Comparison of ENCODE assay signal across 16 mouse cellular contexts in the genomic region with DNA sequence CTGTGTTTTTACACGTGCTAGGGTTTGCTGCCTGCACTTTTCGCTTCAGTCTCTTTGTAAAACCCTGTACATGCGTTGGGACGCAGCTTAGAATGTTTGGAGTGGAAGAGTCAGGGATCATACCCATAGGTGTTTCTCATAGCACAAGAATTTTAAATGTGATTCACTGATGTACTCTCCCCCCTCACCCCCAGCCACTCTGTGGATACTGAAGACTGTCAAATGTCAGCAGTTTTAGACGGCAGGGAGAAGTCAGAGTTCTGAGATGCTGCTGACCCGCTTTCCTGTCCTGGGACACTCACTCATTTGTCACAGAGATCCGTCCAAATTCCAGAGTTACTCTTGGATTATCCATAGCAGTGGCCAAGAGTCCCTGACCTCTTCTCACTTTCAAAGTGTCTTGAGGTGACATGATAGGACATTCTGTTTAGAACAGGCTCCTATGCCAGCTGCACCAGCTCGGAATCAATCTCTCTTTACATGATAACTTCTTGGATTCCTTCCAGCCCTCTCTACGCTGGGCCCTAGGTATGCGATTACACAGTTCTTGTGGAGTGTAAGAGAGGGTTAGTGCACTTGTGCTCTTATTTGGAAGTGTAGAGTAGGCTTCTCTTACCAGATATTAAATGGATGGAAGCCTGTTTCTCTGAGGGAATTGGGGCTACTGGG. TPM values are rescaled to one million over a fixed set of nuclear protein-coding genes. Genes with fewer than 3 reads are reported as not detected.
DNase-seq lines count a peak whose midpoint lies in the region; ATAC-seq and TF ChIP-seq lines count a peak whose summit lies in the region.
"Had no signal": no experiment of that assay in that cellular context is flagged by ENCODE, and none has a peak within 500 bp of the region (broad histone marks: within the 10 kb centered on the region; RNA-seq: fewer than 3 reads in every experiment).

No protein-coding gene starts in this region.

- H3K9me3 ChIP-seq in heart, embryonic 12.5 days (replicated peaks): no peaks in the 10 kb centered on the region
- H3K9me3 ChIP-seq in limb, embryonic 14.5 days (ENCODE audit: control insufficient read depth, low read length): no peaks in the 10 kb centered on the region
- no peaks in the 10 kb centered on the region for H3K9me3 ChIP-seq in limb, embryonic 10.5 days (replicated peaks)
- no peaks in the 10 kb centered on the region for H3K9me3 ChIP-seq in embryonic facial prominence, embryonic 14.5 days (ENCODE audit: control insufficient read depth, low read length)
- H3K9me3 ChIP-seq: forebrain, embryonic 12.5 days; megakaryocyte, embryonic 14.5 days had no signal

- TF ChIP-seq POLR2A in limb, embryonic 14.5 days (IDR thresholded peaks at IDR 0.05; ENCODE audit: borderline replicate concordance, extremely low read depth, insufficient read depth, insufficient read length): no peak

- no peak for DNase-seq in heart, postnatal 14 days
- DNase-seq in limb, embryonic 14.5 days (ENCODE audit: low spot score): peak; percentile 14
- DNase-seq in limb, embryonic 10.5 days (ENCODE audit: low spot score): no peak
- peak; percentile 45 for DNase-seq in embryonic facial prominence, embryonic 14.5 days (ENCODE audit: low spot score)
- DNase-seq in skeletal muscle tissue, adult 2 months (ENCODE audit: low read depth, low spot score): peak; percentile 85
- DNase-seq in adrenal gland, postnatal 14 days: no peak
- DNase-seq: cerebellum, postnatal 10 days; liver; right cerebral cortex, postnatal 14 days; thymus, postnatal 14 days had no signal

- WGBS in heart, embryonic 12.5 days: 33% methylated on average over 10 of the region's 10 CpGs
- WGBS in limb, embryonic 14.5 days: 67% methylated on average over 10 of the region's 10 CpGs
- WGBS in limb, embryonic 10.5 days: 83% methylated on average over 10 of the region's 10 CpGs
- WGBS in embryonic facial prominence, embryonic 14.5 days: 60% methylated on average over 10 of the region's 10 CpGs

- no peak overlapping the region for H3K9ac ChIP-seq in heart, embryonic 12.5 days
- no peak overlapping the region for H3K9ac ChIP-seq in limb, embryonic 14.5 days (ENCODE audit: low read depth, low read length, severe bottlenecking)
- H3K9ac ChIP-seq in embryonic facial prominence, embryonic 14.5 days (ENCODE audit: low read depth, low read length): no peak overlapping the region
- H3K9ac ChIP-seq: forebrain, embryonic 12.5 days had no signal

- no peaks in the 10 kb centered on the region for H3K27me3 ChIP-seq in heart, embryonic 12.5 days (replicated peaks)
- no peaks in the 10 kb centered on the region for H3K27me3 ChIP-seq in limb, embryonic 14.5 days (ENCODE audit: control insufficient read depth, insufficient read depth, low read length)
- no peaks in the 10 kb centered on the region for H3K27me3 ChIP-seq in limb, embryonic 10.5 days (ENCODE audit: low read depth, poor library complexity, severe bottlenecking)
- H3K27me3 ChIP-seq in embryonic facial prominence, embryonic 14.5 days (replicated peaks; ENCODE audit: control insufficient read depth, insufficient read depth, low read length): no peaks in the 10 kb centered on the region
- H3K27me3 ChIP-seq: forebrain, embryonic 12.5 days; megakaryocyte, embryonic 14.5 days had no signal

- peaks cover 9% of the 10 kb centered on the region for H3K4me1 ChIP-seq in heart, embryonic 12.5 days (replicated peaks)
- no peaks in the 10 kb centered on the region for H3K4me1 ChIP-seq in limb, embryonic 14.5 days (ENCODE audit: control insufficient read depth, insufficient read depth, low read length)
- H3K4me1 ChIP-seq in limb, embryonic 10.5 days: peaks cover 7% of the 10 kb centered on the region; the same call in 1 of the 2 replicates
- no peaks in the 10 kb centered on the region for H3K4me1 ChIP-seq in embryonic facial prominence, embryonic 14.5 days (ENCODE audit: control insufficient read depth, insufficient read depth, low read length)

- no peak overlapping the region for H3K4me3 ChIP-seq in heart, embryonic 12.5 days
- no peak overlapping the region for H3K4me3 ChIP-seq in limb, embryonic 14.5 days (replicated peaks; ENCODE audit: low read length)
- no peak overlapping the region for H3K4me3 ChIP-seq in limb, embryonic 10.5 days
- H3K4me3 ChIP-seq in embryonic facial prominence, embryonic 14.5 days (ENCODE audit: low read depth, low read length): no peak overlapping the region
- H3K4me3 ChIP-seq: forebrain, embryonic 12.5 days; left cerebral cortex, adult 2 months; megakaryocyte, embryonic 14.5 days had no signal

- H3K4me2 ChIP-seq in heart, embryonic 12.5 days: peak overlapping the region; percentile 4; the same call in 1 of the 2 replicates
- H3K4me2 ChIP-seq in limb, embryonic 14.5 days (replicated peaks; ENCODE audit: low read depth, low read length, severe bottlenecking): no peak overlapping the region
- no peak overlapping the region for H3K4me2 ChIP-seq in embryonic facial prominence, embryonic 14.5 days (ENCODE audit: low read depth, low read length)
- H3K4me2 ChIP-seq: forebrain, embryonic 12.5 days had no signal

- intact Hi-C loops in heart, postnatal 14 days (cut with DNase I): no loop called here

- no peaks in the 10 kb centered on the region for H3K36me3 ChIP-seq in heart, embryonic 12.5 days
- no peaks in the 10 kb centered on the region for H3K36me3 ChIP-seq in limb, embryonic 14.5 days (ENCODE audit: control insufficient read depth, insufficient read depth, low read length)
- no peaks in the 10 kb centered on the region for H3K36me3 ChIP-seq in limb, embryonic 10.5 days
- H3K36me3 ChIP-seq in embryonic facial prominence, embryonic 14.5 days (ENCODE audit: control insufficient read depth, insufficient read depth, low read length): no peaks in the 10 kb centered on the region
- H3K36me3 ChIP-seq: forebrain, embryonic 12.5 days had no signal

- ATAC-seq in heart, embryonic 12.5 days (ENCODE audit: insufficient number of reproducible peaks, low FRiP score): peak; percentile 83
- ATAC-seq in limb, embryonic 14.5 days (ENCODE audit: low FRiP score, low read depth): no peak
- 0 out of 2 replicates have a peak, but pooled peaks have one; percentile 18 for ATAC-seq in embryonic facial prominence, embryonic 14.5 days (ENCODE audit: low read depth)
- ATAC-seq: activated CD4-positive, CD25-positive, alpha-beta regulatory T cell, adult 4 months; hindbrain, embryonic 16.5 days had no signal

- H3K27ac ChIP-seq in heart, embryonic 12.5 days (ENCODE audit: poor library complexity, severe bottlenecking): peak overlapping the region; percentile 88
- H3K27ac ChIP-seq in limb, embryonic 14.5 days (replicated peaks; ENCODE audit: low read depth, low read length): no peak overlapping the region
- no peak overlapping the region for H3K27ac ChIP-seq in limb, embryonic 10.5 days
- no peak overlapping the region for H3K27ac ChIP-seq in embryonic facial prominence, embryonic 14.5 days (replicated peaks; ENCODE audit: low read depth, low read length)
- H3K27ac ChIP-seq: forebrain, embryonic 12.5 days; left cerebral cortex, adult 2 months had no signal

RNA-seq across cellular contexts. Expression of a gene that starts 7.0 kb away (rescaled TPM):
- polyA plus RNA-seq in heart, embryonic 12.5 days (2016; fragmentation: Nextera tagmentation; extraction: Ambion mirVana): 56.3 and 56.5 TPM in 2 replicates
- total RNA-seq in heart, postnatal 14 days (2021): 10 to 100 TPM; 39.0 to 40.8 TPM
- polyA plus RNA-seq in limb, embryonic 14.5 days (2012; rRNA removed): 7.0 and 7.5 TPM in 2 replicates
- 13.9 and 14.1 TPM in 2 replicates for polyA plus RNA-seq in limb, embryonic 14.5 days (2014; fragmentation: Nextera tagmentation; extraction: Ambion mirVana)
- polyA plus RNA-seq in limb, embryonic 10.5 days (2016; fragmentation: Nextera tagmentation; extraction: Ambion mirVana): 22.2 and 22.9 TPM in 2 replicates
- polyA plus RNA-seq in embryonic facial prominence, embryonic 14.5 days (2014; fragmentation: Nextera tagmentation; extraction: Ambion mirVana): 17.6 and 18.4 TPM in 2 replicates
- 57.7 and 65.3 TPM in 2 replicates for total RNA-seq in adrenal gland, postnatal 14 days (2021)

Comparison
In these comparisons a context has a peak if more than half of its experiments do, and no peak if none do; other contexts are left out.
1. DNase-seq: peak in limb, embryonic 14.5 days (single experiment), embryonic facial prominence, embryonic 14.5 days (single experiment) and skeletal muscle tissue, adult 2 months (single experiment); none in heart, postnatal 14 days (0 of 2), limb, embryonic 10.5 days (single experiment) and adrenal gland, postnatal 14 days (single experiment).